Mouse (Mus musculus): Measurements from ENCODE around the gene Tnxb.

The Tnxb gene

DNA sequence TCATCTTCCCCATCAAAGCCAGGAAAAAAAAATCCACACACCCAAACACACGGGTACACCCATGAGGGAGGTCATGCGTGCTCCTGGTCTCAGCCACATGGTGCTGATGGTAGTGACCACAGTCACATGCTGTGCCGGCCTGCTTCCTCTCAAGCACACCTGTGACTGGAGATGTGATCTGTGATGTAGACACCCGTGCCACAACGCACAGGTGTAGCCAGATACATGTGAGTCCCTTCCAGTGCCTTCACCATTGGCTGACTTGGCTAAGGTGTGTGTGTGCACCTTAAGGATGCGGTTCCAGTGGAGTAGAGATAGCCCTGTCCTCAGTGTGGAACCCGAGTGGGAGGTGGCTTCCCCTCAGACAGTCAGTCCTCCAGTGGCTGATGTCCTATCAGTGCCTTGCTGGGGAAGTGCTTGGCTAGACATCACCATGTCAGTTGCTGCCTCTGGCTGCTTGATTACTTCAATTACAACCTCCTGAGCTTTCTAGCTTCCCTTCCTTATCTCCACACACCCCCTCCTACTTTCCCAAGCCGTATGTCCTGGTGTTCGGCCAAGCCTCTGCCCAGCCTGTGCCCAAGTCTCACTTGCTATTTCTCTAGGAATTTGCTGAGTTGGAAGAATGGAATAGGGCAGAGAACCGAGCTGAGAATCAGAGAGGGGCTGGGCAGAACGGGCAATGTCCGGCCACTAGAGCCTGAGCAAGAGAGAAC, 11.0 kb upstream of the Tnxb start:
- DNase-seq (ENCODE audit: low read depth, low spot score): no peak

DNA sequence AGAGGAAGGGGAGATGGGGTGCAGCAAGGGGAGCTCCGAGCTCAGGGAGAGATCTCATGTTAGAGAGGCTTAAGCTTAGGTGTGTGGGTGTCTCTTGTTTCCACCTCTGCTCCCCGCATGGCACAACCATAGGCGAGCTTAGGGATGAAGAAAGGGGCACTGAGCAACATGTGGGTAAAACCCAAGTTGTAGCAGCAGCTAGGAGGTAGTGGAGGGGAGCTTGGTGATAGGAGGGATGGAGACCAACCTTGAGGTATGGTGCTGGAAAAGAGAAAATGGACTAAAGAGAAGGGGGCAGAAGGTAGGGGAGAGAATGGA, 10.5 kb upstream of the Tnxb start:
- DNase-seq (ENCODE audit: low read depth, low spot score): no peak

DNA sequence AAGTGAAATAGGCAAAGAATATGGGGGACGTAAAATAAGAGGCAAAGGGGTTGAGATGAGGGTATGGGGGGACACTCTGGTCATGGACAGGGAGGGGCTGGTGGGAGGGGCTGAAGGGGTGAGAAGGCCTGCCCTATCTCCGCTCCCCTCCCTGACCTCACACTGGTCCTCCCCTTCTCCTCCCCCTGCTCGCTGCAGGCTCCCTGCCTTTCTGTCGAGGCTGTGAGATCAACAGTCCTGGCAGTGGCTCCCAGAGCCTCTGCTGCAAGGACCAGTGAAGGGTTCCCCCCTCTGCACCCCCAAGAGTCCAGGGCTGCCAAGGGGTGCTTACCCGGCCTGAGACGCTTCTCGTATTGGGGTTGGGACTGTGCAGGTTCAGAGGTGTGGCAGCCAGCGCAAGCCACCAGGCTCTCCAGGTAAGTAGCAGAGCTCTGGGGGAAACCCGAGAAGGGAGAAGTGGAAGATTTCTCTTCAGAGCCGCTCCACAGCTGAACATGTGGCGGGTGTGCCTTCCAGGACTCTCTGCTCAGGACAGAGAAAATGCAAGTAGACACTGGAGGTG, 10.0 kb upstream of the Tnxb start:
- no peak for DNase-seq (ENCODE audit: low read depth, low spot score)

DNA sequence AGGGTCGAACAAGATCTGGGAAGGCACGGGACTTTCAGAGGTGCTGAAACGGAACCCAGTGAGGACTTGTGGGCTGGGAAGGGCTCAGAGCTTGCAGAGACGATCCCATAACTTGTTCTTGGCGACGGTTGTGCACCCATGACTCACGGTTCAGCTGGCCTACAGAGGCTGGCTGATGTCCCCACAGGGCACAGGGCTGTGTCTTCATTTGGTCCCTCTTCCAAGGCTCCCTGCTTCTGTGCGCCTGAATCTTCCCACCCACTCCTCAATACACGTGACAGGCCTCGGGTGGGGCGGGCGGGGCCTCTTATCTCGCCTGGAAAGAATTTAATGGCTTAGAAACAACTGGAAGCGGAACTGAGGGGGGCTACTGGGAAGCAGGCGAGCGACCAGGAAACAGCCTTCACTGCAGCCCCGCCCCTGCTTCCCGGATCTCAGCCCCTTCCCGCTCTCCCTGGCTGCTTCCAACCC, 9.2 kb upstream of the Tnxb start:
- DNase-seq (ENCODE audit: low read depth, low spot score): peak; percentile 79

DNA sequence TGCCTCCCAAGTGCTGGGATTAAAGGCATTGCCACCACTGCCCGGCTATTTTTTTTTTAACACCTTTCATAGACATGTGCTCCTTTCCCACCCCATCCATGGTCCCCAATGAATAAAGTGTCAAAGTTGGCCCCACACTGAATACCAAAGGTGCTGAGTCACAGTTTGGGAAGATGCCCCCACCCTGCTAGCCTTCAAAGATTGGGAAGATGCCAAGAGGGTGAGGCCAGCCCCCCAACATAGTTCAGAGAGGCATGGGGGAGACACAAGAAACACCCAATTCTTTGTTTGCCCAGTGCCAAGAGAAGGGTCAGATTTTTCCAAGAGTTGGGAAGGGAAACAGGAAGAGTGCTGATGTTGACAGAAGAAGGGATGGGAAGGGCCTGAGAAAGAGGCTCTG, 7.9 kb upstream of the Tnxb start:
- no peak for DNase-seq (ENCODE audit: low read depth, low spot score)

DNA sequence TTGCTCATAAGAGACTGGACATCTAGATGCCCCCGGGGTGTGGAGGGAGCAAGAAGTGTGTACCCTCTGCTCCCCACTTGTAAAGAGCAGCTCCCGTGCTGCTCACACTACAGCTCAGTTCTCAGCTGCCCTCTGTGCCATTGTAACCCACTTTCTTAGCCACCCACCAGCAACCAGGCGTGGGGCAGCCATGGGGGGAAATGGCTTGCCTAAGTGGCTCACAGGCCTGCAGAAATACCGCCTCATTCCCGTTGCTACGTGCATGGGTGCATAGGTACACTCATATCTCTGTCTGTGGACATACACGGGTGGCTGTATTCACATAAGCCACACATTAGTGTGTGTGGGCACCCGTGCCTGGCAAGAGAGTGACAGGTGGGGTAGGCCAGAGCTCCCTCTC, 7.4 kb upstream of the Tnxb start:
- no peak for DNase-seq (ENCODE audit: low read depth, low spot score)

DNA sequence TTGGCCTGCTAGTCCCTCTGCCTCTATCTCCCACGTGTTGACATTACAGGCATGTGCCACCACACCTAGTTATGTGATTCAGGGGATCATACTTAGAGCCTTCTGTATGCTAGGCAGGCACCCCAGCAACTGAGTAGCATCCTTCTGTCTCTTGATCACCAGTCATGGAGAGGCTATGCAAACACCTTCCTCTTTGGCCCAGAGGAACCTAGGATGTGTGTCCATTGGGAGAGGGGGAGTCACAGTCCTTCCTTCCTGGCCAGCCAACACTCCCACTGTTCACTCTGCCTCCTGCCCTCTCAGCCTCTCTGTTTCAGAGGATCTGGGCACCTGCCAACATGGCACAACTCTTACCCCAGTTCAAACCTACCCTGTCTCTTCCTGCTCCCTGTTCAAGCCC, 6.8 kb upstream of the Tnxb start:
- no peak for DNase-seq (ENCODE audit: low read depth, low spot score)

DNA sequence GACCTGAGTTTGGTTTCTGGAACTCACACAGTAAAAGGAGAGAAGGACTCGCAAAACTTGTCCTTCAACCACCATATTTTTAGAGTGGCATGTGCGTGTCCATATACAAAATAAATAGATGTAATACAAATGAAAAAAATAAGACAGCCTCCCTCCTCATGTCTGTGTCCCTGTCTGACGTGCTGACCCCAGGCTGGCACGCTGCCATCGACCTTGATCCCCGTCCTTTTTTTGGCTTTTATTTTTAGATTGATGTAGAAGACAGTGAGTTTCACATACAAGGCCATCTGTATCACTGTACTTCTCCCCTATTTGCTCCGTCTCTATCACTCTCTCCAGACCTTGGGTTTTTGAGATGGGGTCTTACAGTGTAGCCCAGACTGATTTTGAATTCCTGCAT, 5.9 kb upstream of the Tnxb start:
- no peak for DNase-seq (ENCODE audit: low read depth, low spot score)

DNA sequence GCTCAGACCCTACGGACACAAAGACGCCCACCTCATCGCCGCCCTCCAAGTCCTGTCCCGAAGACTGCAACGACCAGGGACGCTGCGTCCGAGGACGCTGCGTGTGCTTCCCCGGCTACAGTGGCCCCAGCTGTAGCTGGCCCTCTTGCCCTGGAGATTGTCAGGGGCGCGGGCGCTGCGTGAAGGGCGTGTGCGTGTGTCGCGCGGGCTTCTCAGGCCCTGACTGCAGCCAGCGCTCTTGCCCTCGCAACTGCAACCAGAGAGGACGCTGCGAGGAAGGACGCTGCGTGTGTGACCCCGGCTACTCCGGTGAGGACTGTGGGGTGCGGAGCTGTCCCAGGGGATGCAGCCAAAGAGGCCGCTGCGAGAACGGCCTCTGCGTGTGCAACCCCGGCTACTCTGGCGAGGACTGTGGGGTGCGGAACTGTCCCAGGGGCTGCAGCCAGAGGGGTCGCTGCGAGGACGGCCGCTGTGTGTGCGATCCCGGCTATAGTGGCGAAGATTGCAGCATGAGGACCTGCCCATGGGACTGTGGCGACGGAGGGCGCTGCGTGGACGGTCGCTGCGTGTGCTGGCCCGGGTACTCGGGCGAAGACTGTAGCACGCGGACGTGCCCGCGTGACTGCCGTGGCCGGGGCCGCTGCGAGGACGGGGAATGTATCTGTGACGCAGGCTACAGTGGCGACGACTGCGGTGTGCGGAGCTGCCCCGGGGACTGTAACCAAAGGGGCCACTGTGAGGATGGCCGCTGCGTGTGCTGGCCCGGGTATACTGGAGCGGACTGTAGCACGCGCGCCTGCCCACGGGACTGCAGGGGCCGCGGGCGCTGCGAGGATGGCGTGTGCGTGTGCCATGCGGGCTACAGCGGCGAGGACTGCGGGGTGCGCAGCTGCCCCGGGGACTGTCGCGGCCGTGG, 1.1 kb downstream of the Tnxb start:
- no peak for DNase-seq (ENCODE audit: low read depth, low spot score)

DNA sequence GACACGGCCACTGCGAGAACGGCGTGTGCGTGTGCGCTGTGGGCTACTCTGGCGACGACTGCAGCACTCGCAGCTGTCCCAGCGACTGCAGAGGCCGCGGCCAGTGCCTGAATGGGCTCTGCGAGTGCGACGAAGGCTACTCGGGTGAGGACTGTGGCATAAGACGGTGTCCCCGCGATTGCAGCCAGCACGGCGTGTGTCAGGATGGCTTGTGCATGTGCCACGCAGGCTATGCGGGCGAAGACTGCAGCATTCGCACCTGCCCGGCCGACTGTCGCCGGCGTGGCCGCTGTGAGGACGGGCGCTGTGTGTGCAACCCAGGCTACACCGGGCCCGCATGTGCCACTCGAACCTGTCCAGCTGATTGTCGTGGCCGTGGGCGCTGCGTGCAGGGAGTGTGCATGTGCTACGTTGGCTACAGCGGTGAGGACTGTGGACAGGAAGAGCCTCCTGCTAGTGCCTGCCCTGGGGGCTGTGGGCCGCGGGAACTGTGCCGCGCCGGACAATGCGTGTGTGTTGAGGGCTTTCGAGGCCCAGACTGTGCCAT, 2.0 kb downstream of the Tnxb start:
- DNase-seq (ENCODE audit: low read depth, low spot score): no peak

DNA sequence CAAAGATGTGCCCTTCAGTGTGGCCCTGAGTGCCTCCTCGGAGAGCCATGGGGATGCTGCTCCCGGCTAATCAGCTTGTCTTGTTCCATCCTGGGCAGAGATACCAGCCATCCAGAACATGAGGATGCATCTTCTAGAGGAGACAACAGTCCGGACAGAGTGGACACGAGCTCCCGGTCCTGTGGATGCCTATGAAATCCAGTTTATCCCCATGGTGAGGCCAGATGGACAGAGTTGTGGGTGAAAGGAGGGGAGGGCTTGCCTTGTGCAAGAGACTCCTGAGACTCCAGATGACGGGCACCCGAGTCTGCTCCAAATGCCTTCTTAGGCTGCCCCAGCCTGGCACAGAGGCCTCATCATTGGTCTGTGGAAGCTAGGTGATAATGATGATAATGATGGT, 2.8 kb downstream of the Tnxb start:
- DNase-seq (ENCODE audit: low read depth, low spot score): no peak

DNA sequence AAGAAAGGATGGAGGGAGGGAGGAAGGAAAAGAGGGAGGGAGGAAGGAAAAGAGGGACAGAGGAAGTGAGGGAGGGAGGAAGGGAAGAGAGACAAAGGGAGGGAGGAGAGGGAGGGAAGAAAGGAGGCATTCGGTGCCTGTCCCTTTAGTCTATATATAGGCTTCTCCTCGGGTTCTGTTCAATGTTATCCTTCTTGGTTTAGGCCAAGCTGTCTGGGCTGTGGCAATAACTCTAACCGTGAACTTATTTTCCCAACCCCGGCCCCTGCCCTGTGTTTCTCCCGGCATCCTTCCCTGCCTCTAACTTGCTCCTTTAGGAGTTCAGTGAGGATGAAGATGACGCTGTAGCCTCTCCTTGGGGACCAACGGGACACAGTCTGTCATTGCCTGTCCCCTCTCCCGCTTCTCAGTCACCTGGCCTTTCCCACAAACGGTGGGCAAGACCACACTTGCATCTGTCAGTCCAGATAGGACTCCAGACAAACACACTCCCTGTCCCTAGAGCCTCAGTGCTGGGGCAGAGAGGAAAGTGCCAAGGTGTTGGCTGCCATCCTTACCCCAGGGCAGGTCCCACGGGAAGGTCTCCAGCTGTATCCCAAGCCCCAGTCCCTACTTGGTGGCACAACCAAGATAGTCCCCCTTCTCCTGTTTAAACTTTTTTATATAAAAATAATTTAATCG, 4.3 kb downstream of the Tnxb start:
- no peak for DNase-seq (ENCODE audit: low read depth, low spot score)

DNA sequence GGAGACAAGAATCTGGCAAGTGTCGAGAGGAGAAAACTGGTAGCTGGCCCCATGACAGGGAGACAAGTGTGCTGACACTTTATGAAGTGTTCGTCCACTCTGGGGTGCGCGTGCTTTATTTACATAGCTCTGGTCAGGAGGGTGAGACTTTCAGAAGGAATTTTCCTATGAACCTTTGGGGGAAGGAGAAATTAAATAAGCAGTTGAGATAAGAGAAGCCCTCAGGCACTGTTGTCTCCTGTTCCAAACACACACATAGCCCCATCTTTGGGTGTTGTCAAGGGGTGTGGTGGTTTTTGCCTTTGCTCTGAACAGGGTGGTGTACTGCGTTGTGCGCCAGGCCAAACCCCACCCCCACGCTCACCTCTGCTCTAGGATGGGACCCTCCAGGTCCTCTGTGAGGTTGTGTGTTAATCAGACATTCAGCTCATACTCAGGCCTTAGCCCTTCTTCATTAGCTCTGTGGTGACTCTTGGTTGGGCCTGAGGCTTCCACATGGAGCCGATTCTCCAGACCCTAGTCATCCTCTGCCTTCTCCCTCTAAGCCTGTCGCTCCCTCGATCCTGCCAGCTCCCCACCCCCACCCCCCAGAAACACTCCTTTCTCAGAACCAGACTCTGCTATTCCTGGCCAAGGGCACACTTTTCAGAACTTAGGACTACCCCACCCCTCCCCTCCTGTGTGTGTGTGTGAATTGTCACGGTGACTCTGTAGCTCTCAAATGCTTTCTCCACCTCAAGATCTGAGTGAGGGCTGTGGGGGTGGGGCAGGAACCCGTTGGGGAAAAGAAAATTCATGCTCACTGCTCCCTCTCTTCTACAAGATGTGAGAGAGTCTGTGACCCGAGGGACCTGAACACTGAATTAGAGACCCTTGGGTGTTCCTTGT, 5.1 kb downstream of the Tnxb start:
- DNase-seq (ENCODE audit: low read depth, low spot score): peak; percentile 56

DNA sequence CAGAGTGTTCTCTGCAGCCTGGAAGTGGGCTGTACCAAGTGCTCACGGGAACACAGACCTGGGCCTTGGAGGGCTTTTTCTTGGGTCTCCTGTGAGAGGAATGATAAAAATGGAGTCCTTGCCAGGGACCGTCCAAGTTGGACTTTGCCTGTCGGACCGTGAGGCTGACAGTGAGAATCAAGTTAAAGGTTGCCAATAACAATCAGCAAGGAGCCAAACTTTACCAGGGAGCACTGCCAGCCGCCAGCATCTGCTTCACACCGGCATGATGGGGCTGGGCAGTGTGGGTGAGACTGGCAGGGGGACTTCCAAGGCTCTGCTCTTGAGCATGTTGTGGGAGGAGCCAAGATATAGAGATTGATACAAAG, 5.7 kb downstream of the Tnxb start:
- DNase-seq (ENCODE audit: low read depth, low spot score): no peak

DNA sequence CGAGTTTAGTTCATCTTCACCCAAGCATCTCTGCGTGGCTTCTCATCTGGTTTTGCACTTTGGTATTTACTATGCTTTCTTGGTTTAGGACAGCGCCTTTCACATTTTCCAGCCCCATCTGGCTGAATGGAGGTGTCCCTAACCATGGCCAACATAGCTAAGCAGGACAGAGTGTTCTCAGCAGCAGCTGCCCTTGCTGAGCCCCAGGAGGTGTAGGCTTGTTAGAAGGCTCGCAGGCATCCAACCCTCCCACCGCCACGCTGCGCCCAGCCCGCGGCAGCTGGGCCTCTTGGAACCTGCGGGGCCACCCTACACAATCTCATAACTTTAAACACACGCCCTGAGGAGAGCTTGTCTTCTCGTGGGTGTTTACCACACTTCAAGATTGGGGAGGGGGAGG, 6.3 kb downstream of the Tnxb start:
- no peak for DNase-seq (ENCODE audit: low read depth, low spot score)

DNA sequence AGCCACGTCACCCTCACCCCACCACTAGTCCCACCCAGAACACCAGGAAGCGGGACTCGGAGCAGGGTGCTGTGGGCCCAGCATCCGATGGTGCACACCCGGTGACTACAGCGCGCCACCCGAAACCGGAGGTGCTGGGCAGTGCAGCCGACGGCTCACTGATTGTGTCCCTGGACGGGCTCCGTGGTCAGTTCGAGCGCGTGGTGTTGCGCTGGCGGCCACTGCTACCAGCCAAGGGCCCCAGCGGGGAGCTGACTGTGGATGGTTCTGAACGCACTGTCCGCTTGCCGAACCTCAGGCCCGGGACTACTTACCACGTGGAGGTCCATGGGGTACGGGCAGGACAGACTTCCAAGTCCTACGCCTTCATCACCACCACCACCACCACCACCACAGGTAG, 9.9 kb downstream of the Tnxb start:
- DNase-seq (ENCODE audit: low read depth, low spot score): no peak

DNA sequence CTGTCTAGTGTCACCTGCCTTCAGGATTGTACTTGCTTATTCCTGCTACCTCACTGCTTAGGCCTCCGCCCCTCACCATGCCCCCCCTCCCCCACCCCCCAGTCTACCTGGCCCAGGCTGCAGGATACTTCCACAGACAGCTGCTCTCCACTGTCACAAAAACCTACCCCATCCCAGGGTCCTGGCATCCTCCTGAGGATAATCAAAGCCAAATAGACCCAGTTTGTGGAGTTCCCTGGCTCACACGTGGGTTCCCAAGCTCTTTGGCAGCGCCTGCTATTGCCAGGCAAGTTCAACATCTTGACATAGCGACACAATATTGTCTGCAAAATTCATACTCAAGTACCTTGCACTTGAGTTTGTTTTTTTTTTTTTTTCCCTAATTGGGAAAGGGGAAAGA, 10.3 kb downstream of the Tnxb start:
- no peak for DNase-seq (ENCODE audit: low read depth, low spot score)

DNA sequence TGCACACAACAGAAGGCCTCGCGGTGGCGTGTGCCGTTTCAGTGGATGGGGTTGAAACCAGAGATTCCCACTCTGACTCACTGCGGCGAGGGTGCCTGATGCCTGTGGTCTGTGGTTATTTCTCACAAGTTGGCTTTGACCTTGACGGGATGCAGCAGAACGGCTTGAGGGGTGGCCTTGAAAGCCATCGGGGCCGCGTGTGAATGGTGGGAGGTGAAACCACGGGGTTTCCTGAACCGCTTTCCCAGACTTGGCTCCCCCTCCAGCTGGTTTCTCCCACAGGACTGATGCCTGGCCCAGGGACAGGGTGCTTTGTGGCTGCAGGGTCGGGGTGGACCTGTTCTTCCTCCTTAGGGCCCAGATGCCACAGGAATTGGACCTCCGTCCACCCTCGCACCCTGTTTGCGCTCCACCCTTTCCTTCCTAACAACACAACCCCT, 10.8 kb downstream of the Tnxb start:
- peak; percentile 76 for DNase-seq (ENCODE audit: low read depth, low spot score)

DNA sequence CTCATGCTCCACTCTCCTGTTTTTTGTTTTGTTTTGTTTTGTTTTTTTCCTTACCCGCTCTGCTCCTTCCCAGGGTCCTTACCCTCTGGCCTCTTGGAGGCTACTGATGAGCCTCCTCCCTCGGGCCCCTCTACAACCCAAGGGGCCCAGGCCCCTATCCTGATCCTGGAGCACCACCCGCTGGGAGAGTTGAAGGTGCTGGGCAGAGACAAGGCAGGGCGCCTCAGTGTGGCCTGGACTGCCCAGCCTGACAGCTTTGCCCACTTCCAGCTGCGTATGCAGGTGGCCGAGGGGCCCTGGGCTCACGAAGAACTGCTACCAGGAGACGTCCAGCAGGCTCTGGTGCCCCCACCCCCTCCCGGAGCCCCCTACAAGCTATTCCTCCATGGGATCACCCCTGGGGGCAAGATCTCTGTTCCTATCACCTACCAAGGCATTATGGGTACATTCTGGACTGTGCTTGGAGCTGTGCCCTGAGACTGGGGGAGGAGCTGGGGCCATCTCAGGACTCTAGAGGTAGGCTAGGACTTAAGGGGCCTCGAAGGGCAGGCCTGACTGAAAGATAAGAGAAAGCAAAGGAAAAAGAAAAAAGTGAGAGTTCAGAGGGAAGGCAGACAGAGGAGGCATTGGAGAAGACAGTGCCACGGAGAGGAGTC, 11.7 kb downstream of the Tnxb start:
- no peak for DNase-seq (ENCODE audit: low read depth, low spot score)

DNA sequence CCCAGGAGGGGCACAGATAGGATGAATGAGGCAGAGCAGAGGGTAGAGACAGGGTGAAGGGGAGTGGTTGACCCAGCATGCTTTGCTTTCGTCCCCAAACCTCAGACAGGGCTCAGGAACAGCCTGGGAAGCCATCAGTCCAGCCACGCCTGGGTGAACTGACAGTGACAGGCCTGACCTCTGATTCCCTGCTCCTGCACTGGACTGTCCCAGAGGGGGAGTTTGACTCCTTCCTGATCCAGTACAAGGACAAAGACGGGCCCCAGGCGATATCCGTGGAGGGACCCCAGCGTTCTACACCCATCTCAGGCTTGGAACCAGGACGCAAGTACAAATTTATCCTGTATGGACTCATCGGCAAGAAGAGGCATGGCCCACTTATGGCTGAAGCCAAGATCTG, 12.8 kb downstream of the Tnxb start:
- no peak for DNase-seq (ENCODE audit: low read depth, low spot score)

All from 3T3-L1 (cell line).